Mouse (Mus musculus) thymus, adult 2 months (tissue): ENCODE data around the gene Selenoo.

Source experiments
- CTCF ChIP-seq: fragments of 200-500 bp; IDR thresholded peaks from 2 replicates; pipeline ENCODE4 v1.5.1; 2012; ENCODE audit warnings: mild to moderate bottlenecking, control low read depth, low read length, moderate library complexity, borderline replicate concordance; ENCODE audit not compliant: control insufficient read depth, poor library complexity, insufficient read depth; ENCODE audit errors: extremely low read depth
- POLR2A ChIP-seq: fragments of 200-500 bp; IDR thresholded peaks from 2 replicates; pipeline ENCODE4 v1.6.1; 2012; ENCODE audit warnings: mild to moderate bottlenecking, low read length, control low read depth, moderate library complexity; ENCODE audit not compliant: control insufficient read depth, poor library complexity, insufficient read depth; ENCODE audit errors: extremely low read depth

- no peak for TF ChIP-seq CTCF
- TF ChIP-seq POLR2A: no peak
Observed at GRCm38 (mm10) chr15:89062518-89062910, 26.4 kb upstream of the Selenoo start.
